Mouse (Mus musculus) lung, embryonic 15.5 days (tissue): ENCODE measurements around the gene Slc38a10. TPM values are rescaled to one million over a fixed set of nuclear protein-coding genes. Genes with fewer than 3 reads are reported as not detected.
A peak's percentile ranks its signal among the peaks of the same experiment; 100 is the strongest.

ENCODE experiments used
- ATAC-seq: fragments of 200-750 bp; cut with Nextera tagmentation; 2 replicates; pipeline ENCODE4 v1.8.0; 2017; ENCODE audit warnings: moderate number of reproducible peaks, borderline replicate concordance; ENCODE audit not compliant: low FRiP score, low TSS enrichment; ENCODE audit errors: extremely low read depth
- H3K27ac ChIP-seq: fragments of 300-500 bp; sonication (generic); 2 replicates; pipeline ENCODE4 v1.5.1; 2015; ENCODE audit warnings: moderate library complexity, mild to moderate bottlenecking, inconsistent platforms
- H3K27me3 ChIP-seq: fragments of 300-500 bp; sonication (generic); 2 replicates; pipeline ENCODE4 v1.6.1; 2015; ENCODE audit warnings: inconsistent platforms
- H3K36me3 ChIP-seq: fragments of 300-500 bp; sonication (generic); 2 replicates; pipeline ENCODE4 v1.6.1; 2015; ENCODE audit warnings: inconsistent platforms
- H3K4me1 ChIP-seq: fragments of 300-500 bp; sonication (generic); 2 replicates; pipeline ENCODE4 v1.6.1; 2015; ENCODE audit warnings: inconsistent platforms
- H3K4me2 ChIP-seq: fragments of 300-500 bp; sonication (generic); 2 replicates; pipeline ENCODE4 v1.6.1; 2015; ENCODE audit warnings: inconsistent platforms, mild to moderate bottlenecking, moderate library complexity
- H3K4me3 ChIP-seq: fragments of 300-500 bp; sonication (generic); 2 replicates; pipeline ENCODE4 v1.5.1; 2015; ENCODE audit warnings: mild to moderate bottlenecking, inconsistent platforms
- H3K9ac ChIP-seq: fragments of 300-500 bp; sonication (generic); 2 replicates; pipeline ENCODE4 v1.6.1; 2015; ENCODE audit warnings: inconsistent platforms
- H3K9me3 ChIP-seq: fragments of 300-500 bp; sonication (generic); 2 replicates; pipeline ENCODE4 v1.6.1; 2016; ENCODE audit warnings: inconsistent platforms
- WGBS: fragments of 180-500 bp; shearing (Covaris S2); methylation state at CpG from one replicate; pipeline ENCODE4 v1.1.7; 2015; 5-methylcytosine and 5-hydroxymethylcytosine counted together
- polyA plus RNA-seq: library from polyadenylated mRNA; unstranded; fragments of >200 nt; fragmentation: Nextera tagmentation; extraction: Ambion mirVana; gene quantifications from 2 replicates; pipeline ENCODE4 v1.2.1, GENCODE M21; 2015

Gene Slc38a10
- polyA plus RNA-seq, 1 experiment from 2014 or later = 92.1 TPM

DNA sequence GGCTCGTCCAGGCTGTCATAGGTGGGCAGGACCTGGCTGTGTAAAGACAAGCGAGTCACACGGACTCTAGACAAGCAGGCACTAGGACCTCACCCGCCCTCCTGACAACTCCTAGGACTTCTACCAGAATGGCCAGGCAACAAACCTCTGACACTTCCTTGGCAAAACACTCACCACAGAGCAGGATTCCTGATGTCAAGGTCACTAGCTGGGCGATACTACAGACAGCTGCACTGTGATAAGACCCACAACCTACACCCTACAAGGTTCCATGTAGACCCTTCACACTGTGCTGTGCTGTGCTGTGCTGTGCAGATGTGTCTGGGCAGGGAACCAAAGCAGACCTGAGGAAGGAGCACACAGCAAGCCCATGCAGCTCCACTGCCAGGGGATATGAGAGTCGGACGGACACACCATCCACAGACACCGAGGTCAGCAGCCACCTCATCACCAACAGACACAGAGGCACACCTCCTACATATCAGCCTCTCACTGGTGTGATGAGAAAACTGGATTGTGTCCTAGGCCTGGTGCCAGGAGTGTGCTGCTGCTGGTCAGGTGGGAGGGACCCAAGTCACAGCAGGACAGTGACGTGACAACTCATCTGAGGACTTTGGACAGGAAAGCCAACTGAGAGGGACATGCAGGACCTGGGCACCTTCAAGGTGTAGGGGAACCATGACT, 16.2 kb downstream of the Slc38a10 start:
- H3K27ac ChIP-seq = 0 out of 2 replicates have a peak overlapping the region, but pooled peaks have one; percentile 26
- peaks cover 33% of the 10 kb centered on the region; the same call in 1 of the 2 replicates for H3K36me3 ChIP-seq
- H3K9me3 ChIP-seq = no peaks in the 10 kb centered on the region
- H3K27me3 ChIP-seq = no peaks in the 10 kb centered on the region
- no peak overlapping the region for H3K4me2 ChIP-seq
- ATAC-seq = no peak
- H3K4me3 ChIP-seq = no peak overlapping the region
- 76% methylated on average over 9 of the region's 9 CpGs for WGBS
- H3K4me1 ChIP-seq = peaks cover 40% of the 10 kb centered on the region
- no peak overlapping the region for H3K9ac ChIP-seq

DNA sequence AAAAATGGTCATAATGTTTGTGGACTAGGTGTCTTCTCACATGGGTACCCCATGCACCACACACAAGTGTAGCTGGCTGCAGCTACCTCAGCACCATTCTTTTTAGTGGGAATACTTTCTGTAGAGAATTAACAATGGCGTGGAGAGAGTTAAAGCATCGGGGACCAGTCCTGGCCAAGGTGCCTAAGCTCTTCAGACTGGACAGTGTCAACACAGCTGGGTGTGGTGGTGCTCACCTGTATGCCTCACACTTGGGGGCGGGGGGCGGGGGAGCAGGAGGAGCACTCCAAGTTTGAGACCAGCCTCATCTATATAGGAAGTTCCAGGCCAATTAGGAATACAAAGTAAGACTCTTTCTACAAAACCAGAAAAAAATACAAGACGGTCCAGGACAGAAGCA, 17.0 kb downstream of the Slc38a10 start:
- 78% methylated on average over 5 of the region's 5 CpGs for WGBS
- H3K9me3 ChIP-seq = no peaks in the 10 kb centered on the region
- peaks cover 38% of the 10 kb centered on the region; the same call in 1 of the 2 replicates for H3K36me3 ChIP-seq
- no peaks in the 10 kb centered on the region for H3K27me3 ChIP-seq
- no peak overlapping the region for H3K4me2 ChIP-seq
- H3K27ac ChIP-seq = 0 out of 2 replicates have a peak overlapping the region, but pooled peaks have one; percentile 26
- H3K9ac ChIP-seq = no peak overlapping the region
- H3K4me1 ChIP-seq = peaks cover 38% of the 10 kb centered on the region
- no peak overlapping the region for H3K4me3 ChIP-seq
- ATAC-seq = no peak

- WGBS = 89% methylated on average over 7 of the region's 7 CpGs
- Histone ChIP-seq H3K4me3 (no peak overlapping the region), H3K36me3 (peaks cover 57% of the 10 kb centered on the region)
Observed at GRCm38 (mm10) chr11:120129281-120129680, 21.9 kb downstream of the Slc38a10 start.

DNA sequence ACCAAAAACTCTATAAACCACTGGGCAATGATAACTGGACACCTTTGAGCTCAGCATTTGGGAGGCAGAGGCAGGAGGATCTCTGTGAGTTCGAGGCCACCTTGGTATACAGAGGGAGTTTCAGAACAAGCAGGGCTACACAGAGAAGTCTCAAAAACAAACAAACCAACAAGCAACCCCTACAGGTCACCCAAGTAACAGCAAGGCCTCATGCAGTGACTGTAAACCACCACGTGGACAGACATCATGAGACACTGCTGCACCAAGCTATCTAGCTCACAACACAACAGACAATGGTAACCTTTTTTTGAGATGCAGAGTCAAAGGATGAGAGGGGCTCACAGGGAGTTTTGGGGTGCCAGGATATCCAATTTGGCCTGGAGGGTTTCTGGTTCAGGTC, 24.3 kb downstream of the Slc38a10 start:
- Histone ChIP-seq H3K27me3 (no peaks in the 10 kb centered on the region), H3K36me3 (peaks cover 46% of the 10 kb centered on the region), H3K9me3 (no peaks in the 10 kb centered on the region), H3K4me1 (no peaks in the 10 kb centered on the region), H3K4me2 (no peak overlapping the region), H3K4me3 (no peak overlapping the region), H3K9ac (no peak overlapping the region), H3K27ac (no peak overlapping the region)
- ATAC-seq = no peak
- WGBS = 80% methylated on average over 2 of the region's 2 CpGs

More at GRCm38 (mm10) chr11:120129281-120129680, 21.9 kb downstream of the Slc38a10 start:
- H3K4me2 ChIP-seq = no peak overlapping the region
- no peak overlapping the region for H3K27ac ChIP-seq
- H3K27me3 ChIP-seq = no peaks in the 10 kb centered on the region
- no peak for ATAC-seq
- H3K4me1 ChIP-seq = peaks cover 4% of the 10 kb centered on the region
- H3K9me3 ChIP-seq = no peaks in the 10 kb centered on the region
- no peak overlapping the region for H3K9ac ChIP-seq

- Histone ChIP-seq H3K9me3 (no peaks in the 10 kb centered on the region), H3K9ac (no peak overlapping the region), H3K4me3 (no peak overlapping the region), H3K4me1 (no peaks in the 10 kb centered on the region), H3K36me3 (peaks cover 29% of the 10 kb centered on the region), H3K27me3 (no peaks in the 10 kb centered on the region), H3K27ac (no peak overlapping the region), H3K4me2 (no peak overlapping the region)
- 81% methylated on average over 12 of the region's 12 CpGs for WGBS
- ATAC-seq = no peak
Observed at GRCm38 (mm10) chr11:120122126-120122525, 29.0 kb downstream of the Slc38a10 start.

- no peak for ATAC-seq
- 71% methylated on average over 17 of the region's 17 CpGs for WGBS
- no peak overlapping the region for H3K9ac ChIP-seq
- peaks cover 28% of the 10 kb centered on the region for H3K36me3 ChIP-seq
- H3K27me3 ChIP-seq = no peaks in the 10 kb centered on the region
- H3K9me3 ChIP-seq = no peaks in the 10 kb centered on the region
- no peak overlapping the region for H3K4me2 ChIP-seq
- H3K27ac ChIP-seq = no peak overlapping the region
- H3K4me3 ChIP-seq = no peak overlapping the region
- no peaks in the 10 kb centered on the region for H3K4me1 ChIP-seq
Observed at GRCm38 (mm10) chr11:120120642-120121420, 30.3 kb downstream of the Slc38a10 start.

GRCm38 (mm10) chr11:120119936-120120541, 31.1 kb downstream of the Slc38a10 start:
- Histone ChIP-seq H3K27ac (no peak overlapping the region), H3K9me3 (no peaks in the 10 kb centered on the region), H3K36me3 (peaks cover 34% of the 10 kb centered on the region), H3K4me2 (no peak overlapping the region), H3K4me1 (no peaks in the 10 kb centered on the region), H3K27me3 (no peaks in the 10 kb centered on the region), H3K9ac (no peak overlapping the region), H3K4me3 (no peak overlapping the region)
- WGBS = 80% methylated on average over 10 of the region's 10 CpGs
- ATAC-seq = no peak

GRCm38 (mm10) chr11:120119108-120119507, 32.0 kb downstream of the Slc38a10 start:
- no peak overlapping the region for H3K4me3 ChIP-seq
- H3K36me3 ChIP-seq = peaks cover 42% of the 10 kb centered on the region
- no peaks in the 10 kb centered on the region for H3K9me3 ChIP-seq
- H3K4me2 ChIP-seq = no peak overlapping the region
- H3K4me1 ChIP-seq = no peaks in the 10 kb centered on the region
- H3K27me3 ChIP-seq = no peaks in the 10 kb centered on the region
- WGBS = 93% methylated on average over 7 of the region's 7 CpGs
- H3K27ac ChIP-seq = no peak overlapping the region
- no peak for ATAC-seq
- H3K9ac ChIP-seq = no peak overlapping the region

- Histone ChIP-seq H3K36me3 (peaks cover 45% of the 10 kb centered on the region), H3K4me3 (no peak overlapping the region), H3K9ac (no peak overlapping the region), H3K4me1 (no peaks in the 10 kb centered on the region), H3K27ac (no peak overlapping the region), H3K27me3 (no peaks in the 10 kb centered on the region), H3K9me3 (no peaks in the 10 kb centered on the region), H3K4me2 (no peak overlapping the region)
- WGBS = 79% methylated on average over 2 of the region's 2 CpGs
- ATAC-seq = no peak
Observed at GRCm38 (mm10) chr11:120117626-120118025, 33.5 kb downstream of the Slc38a10 start.

- no peak for ATAC-seq
- Histone ChIP-seq H3K27ac (no peak overlapping the region), H3K9me3 (no peaks in the 10 kb centered on the region), H3K4me3 (no peak overlapping the region), H3K27me3 (no peaks in the 10 kb centered on the region), H3K9ac (no peak overlapping the region), H3K4me1 (0 out of 2 replicates have a peak, but pooled peaks cover 2% of the 10 kb centered on the region), H3K4me2 (no peak overlapping the region), H3K36me3 (peaks cover 48% of the 10 kb centered on the region)
- 91% methylated on average over 21 of the region's 21 CpGs for WGBS
Observed at GRCm38 (mm10) chr11:120114488-120115215, 36.5 kb downstream of the Slc38a10 start.

DNA sequence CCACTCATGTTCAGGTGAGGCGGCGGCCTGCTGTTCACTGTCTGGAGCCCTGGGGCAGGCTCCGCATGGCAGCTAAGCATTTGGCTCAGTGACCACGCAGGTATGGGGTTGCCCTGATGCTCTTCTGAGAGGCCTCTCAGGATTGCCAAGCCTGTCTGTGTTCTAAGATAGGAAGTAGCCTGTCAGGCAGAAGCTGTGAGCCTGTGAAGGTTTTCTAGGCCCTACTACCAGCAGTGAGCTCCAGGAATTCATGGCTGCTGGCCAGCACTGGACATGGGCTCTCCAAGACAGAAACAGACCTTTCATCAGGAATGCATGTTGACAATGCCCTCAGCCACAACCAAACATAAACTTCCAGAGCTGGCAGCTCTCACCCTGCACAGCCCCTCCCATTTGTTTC, 39.0 kb downstream of the Slc38a10 start:
- H3K4me2 ChIP-seq = no peak overlapping the region

More for the DNA sequence above, 39.0 kb downstream of the Slc38a10 start:
- ATAC-seq = no peak
- Histone ChIP-seq H3K36me3 (peaks cover 54% of the 10 kb centered on the region), H3K27me3 (no peaks in the 10 kb centered on the region), H3K4me3 (no peak overlapping the region), H3K9ac (no peak overlapping the region), H3K9me3 (no peaks in the 10 kb centered on the region), H3K27ac (no peak overlapping the region), H3K4me1 (0 out of 2 replicates have a peak, but pooled peaks cover 2% of the 10 kb centered on the region)
- 88% methylated on average over 4 of the region's 4 CpGs for WGBS
